Mouse (Mus musculus) olfactory bulb, adult 2 months (tissue): ENCODE data around the gene Banf1.

Source experiments
- CTCF ChIP-seq: fragments of 200-500 bp; IDR thresholded peaks from 2 replicates; pipeline ENCODE4 v1.5.1; 2012; ENCODE audit warnings: low read depth, mild to moderate bottlenecking, low read length, moderate library complexity; ENCODE audit not compliant: insufficient read depth
- POLR2A ChIP-seq: fragments of 200-500 bp; IDR thresholded peaks from 2 replicates; pipeline ENCODE4 v1.6.1; 2012; ENCODE audit warnings: mild to moderate bottlenecking, low read depth, low read length, moderate library complexity; ENCODE audit not compliant: insufficient read depth

DNA sequence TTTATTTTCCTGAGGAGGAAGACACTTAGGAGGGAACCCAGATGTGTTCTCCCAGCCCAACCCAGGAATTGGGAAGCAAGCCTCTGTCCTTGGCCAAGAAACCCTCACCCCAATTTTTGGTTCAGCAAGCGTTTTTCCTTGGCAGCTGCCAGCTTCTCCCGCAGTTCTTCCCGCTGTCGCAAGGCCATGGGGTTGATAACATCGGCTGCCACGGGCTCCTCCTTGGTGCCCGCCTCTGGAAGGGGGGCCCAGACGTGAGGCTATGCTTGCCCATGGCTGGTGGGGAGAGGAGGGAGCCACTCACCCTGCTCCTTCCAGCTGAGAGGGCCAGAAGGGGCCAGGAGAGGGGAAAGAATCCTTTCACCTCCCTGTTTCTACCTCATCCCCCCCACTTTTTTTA is 17.7 kb upstream of the Banf1 start:
- TF ChIP-seq POLR2A (no peak), CTCF (no peak)
